Mouse (Mus musculus) limb, embryonic 14.5 days (tissue): ENCODE results near the gene Col17a1. TPM values are rescaled to one million over a fixed set of nuclear protein-coding genes. Genes with fewer than 3 reads are reported as not detected.

Source experiments
- ATAC-seq: fragments of 200-750 bp; cut with Nextera tagmentation; 2 replicates; pipeline ENCODE4 v1.8.0; 2017; ENCODE audit warnings: low read depth, moderate number of reproducible peaks, moderate TSS enrichment; ENCODE audit not compliant: low FRiP score
- DNase-seq: peaks from one replicate; pipeline ENCODE4 v3.0.0-alpha.2; 2015; ENCODE audit warnings: low spot score
- H3K27ac ChIP-seq: fragments of 300-500 bp; sonication (generic); replicated peaks from 2 replicates; pipeline ENCODE4 v1.5.1; 2014; ENCODE audit warnings: low read depth, mild to moderate bottlenecking, low read length, moderate library complexity, mixed read lengths
- H3K27me3 ChIP-seq: fragments of 300-500 bp; sonication (generic); 2 replicates; pipeline ENCODE4 v1.6.1; 2014; ENCODE audit warnings: low read length, mixed read lengths; ENCODE audit not compliant: control insufficient read depth, insufficient read depth
- H3K36me3 ChIP-seq: fragments of 300-500 bp; sonication (generic); 2 replicates; pipeline ENCODE4 v1.6.1; 2014; ENCODE audit warnings: mild to moderate bottlenecking, low read length, moderate library complexity, mixed read lengths; ENCODE audit not compliant: control insufficient read depth, insufficient read depth
- H3K4me1 ChIP-seq: fragments of 300-500 bp; sonication (generic); 2 replicates; pipeline ENCODE4 v1.6.1; 2014; ENCODE audit warnings: antibody characterized with exemption, low read length, mixed read lengths; ENCODE audit not compliant: control insufficient read depth, insufficient read depth
- H3K4me2 ChIP-seq: fragments of 300-500 bp; sonication (generic); replicated peaks from 2 replicates; pipeline ENCODE4 v1.6.1; 2014; ENCODE audit warnings: low read depth, mild to moderate bottlenecking, low read length, moderate library complexity; ENCODE audit not compliant: severe bottlenecking
- H3K4me3 ChIP-seq: fragments of 300-500 bp; sonication (generic); replicated peaks from 2 replicates; pipeline ENCODE4 v1.5.1; 2014; ENCODE audit warnings: low read length
- H3K9ac ChIP-seq: fragments of 300-500 bp; sonication (generic); 2 replicates; pipeline ENCODE4 v1.6.1; 2014; ENCODE audit warnings: mild to moderate bottlenecking, low read depth, low read length, moderate library complexity; ENCODE audit not compliant: severe bottlenecking
- H3K9me3 ChIP-seq: fragments of 300-500 bp; sonication (generic); 2 replicates; pipeline ENCODE4 v1.6.1; 2016; ENCODE audit warnings: low read length; ENCODE audit not compliant: control insufficient read depth
- POLR2A ChIP-seq: fragments of 200-500 bp; IDR thresholded peaks from 2 replicates; pipeline ENCODE4 v1.8.0; 2012; ENCODE audit warnings: inconsistent platforms, mild to moderate bottlenecking, moderate library complexity, borderline replicate concordance; ENCODE audit not compliant: insufficient read depth, insufficient read length; ENCODE audit errors: extremely low read depth
- WGBS: fragments of 180-500 bp; shearing (Covaris S2); extraction: QIAGEN DNeasy Blood & Tissue Kit; methylation state at CpG from one replicate; pipeline ENCODE4 v1.1.7; 2014; 5-methylcytosine and 5-hydroxymethylcytosine counted together
- polyA plus RNA-seq, 2 experiments: library from polyadenylated mRNA; depleted of rRNA in 1 of 2; stranded (reverse) in 1 of 2; unstranded in 1 of 2; fragments of >200 nt; fragmentation: Nextera tagmentation in 1 of 2; extraction: Ambion mirVana in 1 of 2; gene quantifications; 2 replicates each; pipeline versions ENCODE4 v1.2.1 to v1.2.3; 2012 to 2014

Gene Col17a1
- polyA plus RNA-seq, 2 experiments, result 31.1 to 35.3 TPM

- 59% methylated on average over 7 of the region's 8 CpGs for WGBS
- Histone ChIP-seq H3K9me3 (no peaks in the 10 kb centered on the region), H3K9ac (no peak overlapping the region), H3K4me2 (no peak overlapping the region), H3K27ac (no peak overlapping the region), H3K4me3 (no peak overlapping the region), H3K27me3 (no peaks in the 10 kb centered on the region), H3K4me1 (no peaks in the 10 kb centered on the region), H3K36me3 (peaks cover 3% of the 10 kb centered on the region; the same call in 1 of the 2 replicates)
- no peak for TF ChIP-seq POLR2A
- DNase-seq (no peak), ATAC-seq (no peak)
These were observed 39.6 kb downstream of the Col17a1 start for GRCm38 (mm10) chr19:47652255-47652654.

GRCm38 (mm10) chr19:47651160-47651480 is 40.8 kb downstream of the Col17a1 start:
- WGBS, result 87% methylated on average over 5 of the region's 5 CpGs
- TF ChIP-seq POLR2A, result no peak
- DNase-seq (no peak), ATAC-seq (no peak)
- H3K27me3 ChIP-seq, result no peaks in the 10 kb centered on the region
- H3K4me2 ChIP-seq, result no peak overlapping the region
- no peaks in the 10 kb centered on the region for H3K9me3 ChIP-seq
- no peak overlapping the region for H3K27ac ChIP-seq
- H3K4me1 ChIP-seq, result no peaks in the 10 kb centered on the region
- peaks cover 3% of the 10 kb centered on the region for H3K36me3 ChIP-seq
- H3K4me3 ChIP-seq, result no peak overlapping the region
- no peak overlapping the region for H3K9ac ChIP-seq

GRCm38 (mm10) chr19:47650366-47651159 is 41.3 kb downstream of the Col17a1 start:
- H3K9ac ChIP-seq, result no peak overlapping the region
- DNase-seq, result no peak
- H3K27ac ChIP-seq, result no peak overlapping the region
- ATAC-seq, result no peak
- H3K4me2 ChIP-seq, result no peak overlapping the region
- no peaks in the 10 kb centered on the region for H3K9me3 ChIP-seq
- H3K4me3 ChIP-seq, result no peak overlapping the region
- no peak for TF ChIP-seq POLR2A
- peaks cover 3% of the 10 kb centered on the region for H3K36me3 ChIP-seq
- 90% methylated on average over 16 of the region's 16 CpGs for WGBS
- H3K4me1 ChIP-seq, result no peaks in the 10 kb centered on the region
- H3K27me3 ChIP-seq, result no peaks in the 10 kb centered on the region

GRCm38 (mm10) chr19:47649071-47649470 is 42.8 kb downstream of the Col17a1 start:
- Histone ChIP-seq H3K36me3 (peaks cover 13% of the 10 kb centered on the region), H3K27ac (no peak overlapping the region), H3K9ac (no peak overlapping the region), H3K4me2 (no peak overlapping the region), H3K4me3 (no peak overlapping the region), H3K27me3 (no peaks in the 10 kb centered on the region), H3K9me3 (no peaks in the 10 kb centered on the region), H3K4me1 (no peaks in the 10 kb centered on the region)
- DNase-seq (no peak), ATAC-seq (no peak)
- WGBS, result 97% methylated on average over 6 of the region's 6 CpGs
- no peak for TF ChIP-seq POLR2A

- Histone ChIP-seq H3K4me1 (no peaks in the 10 kb centered on the region), H3K4me2 (no peak overlapping the region), H3K9me3 (no peaks in the 10 kb centered on the region), H3K27ac (no peak overlapping the region), H3K36me3 (peaks cover 30% of the 10 kb centered on the region), H3K9ac (no peak overlapping the region), H3K4me3 (no peak overlapping the region), H3K27me3 (no peaks in the 10 kb centered on the region)
- ATAC-seq, result no peak
- WGBS, result 87% methylated on average over 6 of the region's 6 CpGs
- TF ChIP-seq POLR2A, result no peak
- DNase-seq, result no peak
These were observed 45.3 kb downstream of the Col17a1 start for GRCm38 (mm10) chr19:47646508-47647120.
